Mouse (Mus musculus) embryonic facial prominence, embryonic 14.5 days (tissue): ENCODE data around the gene Mdc1. TPM values are rescaled to one million over a fixed set of nuclear protein-coding genes. Genes with fewer than 3 reads are reported as not detected.

Experiments used
- ATAC-seq: fragments of 200-750 bp; cut with Nextera tagmentation; 2 replicates; pipeline ENCODE4 v1.8.0; 2017; ENCODE audit warnings: low read depth, moderate number of reproducible peaks, moderate TSS enrichment
- DNase-seq: peaks from one replicate; pipeline ENCODE4 v3.0.0-alpha.2; 2015; ENCODE audit warnings: low spot score
- H3K27ac ChIP-seq: fragments of 300-500 bp; sonication (generic); replicated peaks from 2 replicates; pipeline ENCODE4 v1.5.1; 2014; ENCODE audit warnings: low read depth, mild to moderate bottlenecking, low read length, moderate library complexity
- H3K27me3 ChIP-seq: fragments of 300-500 bp; sonication (generic); replicated peaks from 2 replicates; pipeline ENCODE4 v1.6.1; 2014; ENCODE audit warnings: low read length; ENCODE audit not compliant: control insufficient read depth, insufficient read depth
- H3K36me3 ChIP-seq: fragments of 300-500 bp; sonication (generic); 2 replicates; pipeline ENCODE4 v1.6.1; 2014; ENCODE audit warnings: low read length, mixed read lengths; ENCODE audit not compliant: control insufficient read depth, insufficient read depth
- H3K4me1 ChIP-seq: fragments of 300-500 bp; sonication (generic); 2 replicates; pipeline ENCODE4 v1.6.1; 2014; ENCODE audit warnings: antibody characterized with exemption, low read length; ENCODE audit not compliant: control insufficient read depth, insufficient read depth
- H3K4me2 ChIP-seq: fragments of 300-500 bp; sonication (generic); 2 replicates; pipeline ENCODE4 v1.6.1; 2014; ENCODE audit warnings: low read depth, mild to moderate bottlenecking, low read length, moderate library complexity, mixed read lengths
- H3K4me3 ChIP-seq: fragments of 300-500 bp; sonication (generic); 2 replicates; pipeline ENCODE4 v1.5.1; 2014; ENCODE audit warnings: low read depth, mild to moderate bottlenecking, low read length
- H3K9ac ChIP-seq: fragments of 300-500 bp; sonication (generic); 2 replicates; pipeline ENCODE4 v1.6.1; 2014; ENCODE audit warnings: low read depth, mild to moderate bottlenecking, low read length, moderate library complexity, mixed read lengths
- H3K9me3 ChIP-seq: fragments of 300-500 bp; sonication (generic); 2 replicates; pipeline ENCODE4 v1.6.1; 2016; ENCODE audit warnings: low read length; ENCODE audit not compliant: control insufficient read depth
- WGBS: fragments of 180-500 bp; shearing (Covaris S2); extraction: QIAGEN DNeasy Blood & Tissue Kit; methylation state at CpG from one replicate; pipeline ENCODE4 v1.1.7; 2014; 5-methylcytosine and 5-hydroxymethylcytosine counted together
- polyA plus RNA-seq: library from polyadenylated mRNA; unstranded; fragments of >200 nt; fragmentation: Nextera tagmentation; extraction: Ambion mirVana; gene quantifications from 2 replicates; pipeline ENCODE4 v1.2.1, GENCODE M21; 2014

The Mdc1 gene
- polyA plus RNA-seq, 1 experiment from 2014 or later: 10.2 TPM

DNA sequence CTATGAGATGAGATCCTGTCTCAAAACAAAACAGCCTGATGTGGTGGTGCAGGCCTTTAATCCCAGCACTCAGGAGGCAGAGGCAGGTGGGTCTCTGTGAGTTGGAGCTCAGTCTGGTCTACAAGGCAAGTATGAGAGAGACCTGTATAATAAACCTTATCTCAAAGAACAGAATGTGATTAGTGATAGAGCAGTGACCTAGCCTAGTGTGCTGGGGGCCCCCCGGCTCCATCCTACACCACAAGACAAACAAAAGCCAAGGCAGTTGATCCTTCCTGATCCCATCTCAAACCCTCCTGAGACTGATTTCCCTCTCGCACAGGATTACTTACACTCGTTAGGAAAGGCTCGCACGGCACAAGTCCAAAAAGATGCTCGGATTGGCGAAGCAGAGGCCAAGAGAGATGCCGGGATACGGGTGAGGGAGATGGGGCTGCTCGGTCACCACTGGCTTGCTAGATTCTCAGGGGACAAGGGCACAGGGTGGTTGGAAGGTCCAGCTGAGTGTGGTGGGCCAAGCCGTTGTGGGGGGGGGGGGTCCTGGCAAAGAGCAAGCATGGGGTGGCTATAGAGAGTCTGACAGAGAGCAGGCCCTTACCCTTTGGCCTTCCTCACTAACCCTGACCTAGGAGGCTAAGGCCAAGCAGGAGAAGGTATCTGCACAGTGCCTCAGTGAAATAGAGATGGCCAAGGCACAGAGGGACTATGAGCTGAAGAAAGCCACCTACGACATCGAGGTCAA, 16.0 kb upstream of the Mdc1 start:
- no peak overlapping the region for H3K27ac ChIP-seq
- no peak for DNase-seq
- no peak overlapping the region for H3K9ac ChIP-seq
- 89% methylated on average over 13 of the region's 13 CpGs for WGBS
- no peaks in the 10 kb centered on the region for H3K9me3 ChIP-seq
- no peak overlapping the region for H3K4me2 ChIP-seq
- no peak overlapping the region for H3K4me3 ChIP-seq
- H3K36me3 ChIP-seq: peaks cover 19% of the 10 kb centered on the region
- ATAC-seq: no peak
- peaks cover 10% of the 10 kb centered on the region for H3K4me1 ChIP-seq
- H3K27me3 ChIP-seq: no peaks in the 10 kb centered on the region

DNA sequence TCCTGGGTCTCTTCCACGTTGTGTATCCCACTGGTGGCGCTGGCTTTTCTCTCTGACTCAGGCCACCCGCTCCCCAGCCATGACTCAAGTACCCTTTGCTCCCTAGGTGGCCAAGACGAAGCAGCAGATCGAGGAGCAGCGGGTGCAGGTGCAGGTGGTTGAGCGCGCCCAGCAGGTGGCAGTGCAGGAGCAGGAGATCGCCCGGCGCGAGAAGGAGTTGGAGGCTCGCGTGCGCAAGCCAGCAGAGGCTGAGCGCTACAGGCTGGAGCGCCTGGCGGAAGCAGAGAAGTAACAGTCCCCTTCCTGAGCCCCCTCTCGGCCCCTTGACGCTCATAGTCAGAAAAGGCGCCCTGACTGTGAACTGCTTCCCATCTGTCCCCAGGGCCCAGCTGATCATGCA, 11.6 kb upstream of the Mdc1 start:
- ATAC-seq (peak; percentile 75), DNase-seq (peak; percentile 92)
- Histone ChIP-seq H3K4me1 (peaks cover 2% of the 10 kb centered on the region; the same call in 1 of the 2 replicates), H3K9ac (peak overlapping the region; percentile 47; the same call in 1 of the 2 replicates), H3K9me3 (no peaks in the 10 kb centered on the region), H3K36me3 (peaks cover 52% of the 10 kb centered on the region), H3K27ac (no peak overlapping the region), H3K4me2 (peak overlapping the region; percentile 40), H3K4me3 (no peak overlapping the region; the same call in 1 of the 2 replicates), H3K27me3 (no peaks in the 10 kb centered on the region)
- 3% methylated on average over 21 of the region's 21 CpGs for WGBS

DNA sequence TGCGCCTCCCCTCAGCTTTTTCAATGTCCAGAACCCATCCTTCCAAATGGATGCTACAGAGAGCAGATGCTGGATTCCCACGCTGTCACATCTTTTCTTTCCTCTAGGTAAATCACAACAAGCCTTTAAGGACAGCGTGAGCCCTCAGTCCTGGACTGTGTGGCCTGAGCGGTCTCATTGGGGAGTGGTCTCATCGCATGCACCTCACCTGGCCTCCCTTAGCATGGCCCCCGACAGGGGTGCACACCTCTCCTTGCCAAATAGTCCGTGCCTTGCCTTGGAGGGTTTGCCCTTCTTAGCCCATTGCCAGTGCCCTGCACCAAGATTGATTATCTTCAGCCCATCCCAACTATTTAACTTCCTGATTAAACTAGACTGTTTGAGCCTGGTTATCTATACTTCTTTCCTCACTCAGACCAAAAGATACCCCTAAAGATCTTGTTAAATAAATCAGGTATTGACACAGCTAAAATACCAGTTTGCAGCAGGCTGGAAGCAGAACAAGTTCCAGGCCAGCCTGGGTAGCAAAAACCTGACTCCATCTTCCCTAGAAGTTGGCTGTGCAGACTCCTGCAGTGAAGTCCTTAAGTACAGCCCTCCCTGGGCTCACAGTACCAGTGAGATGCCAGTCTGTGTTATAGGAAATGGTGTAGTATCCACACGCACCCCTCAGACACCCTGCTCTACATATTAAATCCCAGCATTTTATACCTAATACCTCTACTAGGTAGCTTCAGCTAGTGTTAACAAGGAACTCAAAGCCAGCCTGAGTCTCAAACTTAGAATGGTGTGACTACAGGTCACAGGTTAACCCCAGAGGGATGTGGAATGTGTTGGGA, 8.7 kb upstream of the Mdc1 start:
- WGBS: 60% methylated on average over 8 of the region's 8 CpGs
- no peak overlapping the region for H3K4me3 ChIP-seq
- H3K4me2 ChIP-seq: no peak overlapping the region
- H3K9ac ChIP-seq: no peak overlapping the region
- no peaks in the 10 kb centered on the region for H3K9me3 ChIP-seq
- peaks cover 57% of the 10 kb centered on the region for H3K36me3 ChIP-seq
- ATAC-seq (no peak), DNase-seq (no peak)
- no peak overlapping the region for H3K27ac ChIP-seq
- no peaks in the 10 kb centered on the region for H3K27me3 ChIP-seq
- H3K4me1 ChIP-seq: peaks cover 13% of the 10 kb centered on the region; the same call in 1 of the 2 replicates

DNA sequence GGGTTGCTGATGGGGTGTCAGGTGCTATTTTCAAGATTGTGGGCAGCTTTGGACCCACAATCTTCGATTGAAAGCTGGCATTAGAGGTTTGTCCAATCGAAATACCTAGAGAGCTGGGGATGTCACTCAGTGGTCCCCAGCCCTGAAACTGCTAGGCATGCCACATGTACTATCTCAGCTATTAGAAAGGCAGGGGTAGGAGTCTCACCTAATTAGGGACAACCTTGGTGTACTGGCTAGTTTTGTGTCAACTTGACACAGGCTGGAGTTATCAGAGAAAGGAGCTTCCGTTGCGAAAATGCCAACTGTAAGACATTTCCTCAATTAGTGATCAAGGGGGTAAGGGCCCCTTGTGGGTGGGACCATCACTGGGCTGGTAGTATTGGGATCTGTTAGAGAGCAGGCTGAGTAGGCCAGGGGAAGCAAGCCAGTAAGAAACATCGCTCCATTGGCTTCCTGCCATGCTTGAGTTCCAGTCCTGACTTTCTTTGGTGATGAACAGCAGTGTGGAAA, 8.0 kb upstream of the Mdc1 start:
- H3K27me3 ChIP-seq: no peaks in the 10 kb centered on the region
- H3K4me2 ChIP-seq: no peak overlapping the region
- H3K27ac ChIP-seq: no peak overlapping the region
- H3K9me3 ChIP-seq: no peaks in the 10 kb centered on the region
- no peak overlapping the region for H3K9ac ChIP-seq
- H3K36me3 ChIP-seq: peaks cover 55% of the 10 kb centered on the region
- H3K4me1 ChIP-seq: peaks cover 13% of the 10 kb centered on the region; the same call in 1 of the 2 replicates
- DNase-seq (no peak), ATAC-seq (no peak)
- WGBS: 17% methylated on average over 5 of the region's 5 CpGs
- H3K4me3 ChIP-seq: no peak overlapping the region

DNA sequence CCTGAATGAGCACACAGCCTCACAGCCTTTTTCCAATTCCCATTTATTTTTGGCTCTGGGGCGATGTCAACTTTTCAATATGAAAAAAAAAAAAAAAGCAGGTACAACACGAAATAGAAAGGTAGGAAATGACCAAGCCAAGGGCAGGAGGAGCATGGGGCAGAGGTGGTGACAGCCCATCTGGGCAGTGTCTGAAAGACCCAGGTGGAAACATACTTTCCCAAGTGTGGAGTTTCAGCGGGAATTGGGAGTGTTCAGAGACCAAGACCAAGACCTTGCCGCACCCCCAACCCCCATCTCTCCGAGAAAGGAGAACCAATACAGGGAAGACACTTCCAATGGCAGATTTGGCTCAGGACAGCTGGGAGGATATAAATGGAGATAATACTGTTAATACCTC, 7.4 kb upstream of the Mdc1 start:
- 54% methylated on average over 5 of the region's 5 CpGs for whole genome bisulfite sequencing
- Histone ChIP-seq H3K9ac (peak overlapping the region; percentile 20; the same call in 1 of the 2 replicates), H3K27ac (no peak overlapping the region; the same call in 1 of the 2 replicates), H3K4me3 (no peak overlapping the region; the same call in 1 of the 2 replicates), H3K27me3 (no peaks in the 10 kb centered on the region), H3K9me3 (no peaks in the 10 kb centered on the region), H3K4me1 (peaks cover 13% of the 10 kb centered on the region; the same call in 1 of the 2 replicates), H3K4me2 (peak overlapping the region; percentile 92), H3K36me3 (peaks cover 55% of the 10 kb centered on the region)
- no peak for ATAC-seq
- no peak for DNase-seq

DNA sequence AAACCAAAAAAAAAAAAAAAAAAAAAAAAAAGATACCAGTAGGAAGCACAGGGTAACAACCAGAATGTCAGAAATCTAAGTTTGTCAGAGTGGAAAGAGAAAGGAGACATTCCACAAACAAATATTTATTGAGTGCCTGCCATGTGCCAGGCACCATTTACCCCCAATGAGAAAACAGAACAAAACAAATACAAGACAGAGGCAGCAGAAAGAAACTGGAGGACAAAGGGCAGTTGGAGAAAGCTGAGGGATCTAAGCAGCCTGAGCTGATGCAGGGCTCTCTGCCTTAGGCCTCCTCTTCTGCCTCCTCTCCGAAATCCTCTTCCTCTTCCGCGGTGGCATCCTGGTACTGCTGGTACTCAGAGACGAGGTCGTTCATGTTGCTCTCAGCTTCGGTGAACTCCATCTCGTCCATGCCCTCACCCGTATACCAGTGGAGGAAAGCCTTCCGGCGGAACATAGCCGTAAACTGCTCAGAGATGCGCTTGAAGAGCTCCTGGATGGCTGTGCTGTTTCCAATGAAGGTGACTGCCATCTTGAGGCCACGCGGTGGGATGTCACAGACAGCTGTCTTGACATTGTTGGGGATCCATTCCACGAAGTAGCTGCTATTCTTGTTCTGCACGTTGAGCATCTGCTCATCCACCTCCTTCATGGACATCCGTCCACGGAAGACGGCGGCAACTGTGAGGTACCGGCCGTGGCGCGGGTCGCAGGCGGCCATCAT, 6.5 kb upstream of the Mdc1 start:
- H3K27ac ChIP-seq: no peak overlapping the region
- no peaks in the 10 kb centered on the region for H3K27me3 ChIP-seq
- DNase-seq (no peak), ATAC-seq (no peak)
- H3K4me3 ChIP-seq: peak overlapping the region; percentile 85
- H3K9ac ChIP-seq: peak overlapping the region; percentile 94
- H3K9me3 ChIP-seq: no peaks in the 10 kb centered on the region
- H3K4me1 ChIP-seq: peaks cover 21% of the 10 kb centered on the region
- peak overlapping the region; percentile 92 for H3K4me2 ChIP-seq
- 68% methylated on average over 26 of the region's 26 CpGs for WGBS
- H3K36me3 ChIP-seq: peaks cover 55% of the 10 kb centered on the region

DNA sequence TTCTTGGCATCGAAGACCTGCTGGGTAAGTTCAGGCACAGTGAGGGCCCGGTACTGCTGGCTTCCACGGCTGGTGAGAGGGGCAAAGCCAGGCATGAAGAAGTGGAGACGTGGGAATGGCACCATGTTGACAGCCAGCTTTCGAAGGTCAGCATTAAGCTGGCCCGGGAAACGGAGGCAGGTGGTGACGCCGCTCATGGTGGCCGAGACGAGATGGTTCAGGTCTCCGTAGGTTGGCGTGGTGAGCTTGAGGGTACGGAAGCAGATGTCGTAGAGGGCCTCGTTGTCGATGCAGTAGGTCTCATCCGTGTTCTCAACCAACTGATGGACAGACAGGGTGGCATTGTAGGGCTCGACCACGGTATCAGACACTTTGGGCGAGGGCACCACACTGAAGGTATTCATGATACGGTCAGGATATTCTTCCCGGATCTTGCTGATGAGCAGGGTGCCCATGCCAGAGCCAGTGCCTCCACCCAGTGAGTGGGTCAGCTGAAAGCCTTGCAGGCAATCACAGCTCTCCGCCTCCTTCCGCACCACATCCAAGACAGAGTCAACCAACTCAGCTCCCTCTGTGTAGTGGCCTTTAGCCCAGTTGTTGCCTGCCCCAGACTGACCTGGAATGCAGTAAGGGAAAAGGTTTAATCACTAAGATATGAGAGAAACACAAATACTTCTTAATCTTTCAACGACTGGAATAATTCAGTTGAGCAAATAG, 5.7 kb upstream of the Mdc1 start:
- 75% methylated on average over 26 of the region's 26 CpGs for WGBS

More for the DNA sequence above, 5.7 kb upstream of the Mdc1 start:
- Histone ChIP-seq H3K4me3 (peak overlapping the region; percentile 85), H3K27ac (peak overlapping the region; percentile 97; the same call in 1 of the 2 replicates), H3K9ac (peak overlapping the region; percentile 94; the same call in 1 of the 2 replicates), H3K36me3 (peaks cover 55% of the 10 kb centered on the region), H3K4me1 (peaks cover 22% of the 10 kb centered on the region), H3K27me3 (no peaks in the 10 kb centered on the region), H3K9me3 (no peaks in the 10 kb centered on the region), H3K4me2 (peak overlapping the region; percentile 92)
- DNase-seq (no peak), ATAC-seq (no peak)
